Mouse (Mus musculus) limb, embryonic 11.5 days (tissue): Measurements from ENCODE around the gene Ubac2. TPM values are rescaled to one million over a fixed set of nuclear protein-coding genes. Genes with fewer than 3 reads are reported as not detected.
"Not testable (repeated sequence)": the region's sequence is repeated elsewhere in the genome, so short reads cannot be mapped to it uniquely, and the experiment has no call there.

Source experiments
- ATAC-seq: fragments of 200-750 bp; cut with Nextera tagmentation; 2 replicates; pipeline ENCODE4 v1.8.0; 2017; ENCODE audit warnings: low read depth; ENCODE audit not compliant: insufficient number of reproducible peaks, low FRiP score, low TSS enrichment
- DNase-seq: peaks from one replicate; pipeline ENCODE4 v3.0.0-alpha.2; 2015; ENCODE audit warnings: low spot score
- H3K27ac ChIP-seq: fragments of 300-500 bp; sonication (generic); replicated peaks from 2 replicates; pipeline ENCODE4 v1.5.1; 2014; ENCODE audit warnings: low read depth, mild to moderate bottlenecking, low read length
- H3K27me3 ChIP-seq: fragments of 300-500 bp; sonication (generic); 2 replicates; pipeline ENCODE4 v1.6.1; 2014; ENCODE audit warnings: mild to moderate bottlenecking, low read length, mixed read lengths; ENCODE audit not compliant: control insufficient read depth, insufficient read depth
- H3K36me3 ChIP-seq: fragments of 300-500 bp; sonication (generic); 2 replicates; pipeline ENCODE4 v1.6.1; 2014; ENCODE audit warnings: mild to moderate bottlenecking, low read length, moderate library complexity, mixed read lengths; ENCODE audit not compliant: control insufficient read depth, insufficient read depth
- H3K4me1 ChIP-seq: fragments of 300-500 bp; sonication (generic); 2 replicates; pipeline ENCODE4 v1.6.1; 2014; ENCODE audit warnings: low read length, mixed read lengths; ENCODE audit not compliant: control insufficient read depth, insufficient read depth
- H3K4me2 ChIP-seq: fragments of 300-500 bp; sonication (generic); 2 replicates; pipeline ENCODE4 v1.6.1; 2014; ENCODE audit warnings: low read depth, mild to moderate bottlenecking, moderate library complexity; ENCODE audit not compliant: severe bottlenecking
- H3K4me3 ChIP-seq: fragments of 300-500 bp; sonication (generic); 2 replicates; pipeline ENCODE4 v1.5.1; 2014; ENCODE audit warnings: low read depth, low read length
- H3K9ac ChIP-seq: fragments of 300-500 bp; sonication (generic); 2 replicates; pipeline ENCODE4 v1.6.1; 2014; ENCODE audit warnings: mild to moderate bottlenecking, low read length
- H3K9me3 ChIP-seq: fragments of 300-500 bp; sonication (generic); 2 replicates; pipeline ENCODE4 v1.6.1; 2016; ENCODE audit warnings: low read length; ENCODE audit not compliant: control insufficient read depth
- WGBS: fragments of 180-500 bp; shearing (Covaris S2); extraction: QIAGEN DNeasy Blood & Tissue Kit; methylation state at CpG from one replicate; pipeline ENCODE4 v1.1.7; 2014; 5-methylcytosine and 5-hydroxymethylcytosine counted together
- polyA plus RNA-seq: library from polyadenylated mRNA; unstranded; fragments of >200 nt; fragmentation: Nextera tagmentation; extraction: Ambion mirVana; gene quantifications from 2 replicates; pipeline ENCODE4 v1.2.1, GENCODE M21; 2014

Ubac2 gene
- polyA plus RNA-seq, 1 experiment from 2014 or later, result 75.4 TPM

DNA sequence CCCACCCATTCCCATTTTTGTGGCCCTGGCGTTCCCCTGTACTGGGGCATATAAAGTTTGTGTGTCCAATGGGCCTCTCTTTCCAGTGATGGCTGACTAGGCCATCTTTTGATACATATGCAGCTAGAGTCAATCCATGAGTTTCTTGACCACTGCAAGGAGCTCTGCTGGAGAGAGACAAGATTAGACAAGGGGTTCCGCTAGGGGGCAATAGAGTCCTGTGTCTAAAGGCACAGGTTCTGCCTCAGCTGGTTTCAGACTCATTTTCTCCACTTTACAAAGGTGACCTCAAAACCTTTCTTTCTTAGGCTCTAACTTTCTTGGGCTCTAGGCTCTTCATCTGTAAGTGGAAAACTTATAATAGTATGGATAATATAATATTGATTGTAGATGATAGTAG, 13.3 kb upstream of the Ubac2 start:
- not testable (repeated sequence) for ATAC-seq

DNA sequence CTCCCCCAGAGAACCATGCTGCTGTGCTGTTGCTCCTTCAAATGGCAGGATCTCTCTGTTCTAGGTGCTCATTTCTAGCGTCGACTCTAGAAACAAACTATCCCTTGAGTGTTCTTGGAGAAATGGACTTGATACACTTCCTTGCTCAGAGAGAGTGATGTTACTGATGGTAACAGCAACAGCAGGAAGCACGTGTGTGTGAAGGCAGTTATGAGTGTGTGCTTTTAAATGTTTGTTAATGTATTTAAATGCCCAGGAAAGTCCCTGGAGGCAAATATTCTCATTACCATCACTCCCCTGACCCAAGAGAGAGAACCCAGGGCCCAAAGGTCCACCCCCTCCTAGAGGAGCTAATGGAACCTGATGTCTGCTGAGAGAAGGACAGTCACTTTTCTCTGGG, 11.8 kb upstream of the Ubac2 start:
- Histone ChIP-seq H3K9me3 (no peaks in the 10 kb centered on the region), H3K9ac (no peak overlapping the region), H3K4me2 (no peak overlapping the region), H3K4me3 (no peak overlapping the region), H3K4me1 (no peaks in the 10 kb centered on the region), H3K36me3 (no peaks in the 10 kb centered on the region), H3K27me3 (no peaks in the 10 kb centered on the region), H3K27ac (no peak overlapping the region)
- WGBS, result 81% methylated on average over 3 of the region's 3 CpGs
- no peak for DNase-seq
- ATAC-seq, result no peak

More for the DNA sequence above, 13.3 kb upstream of the Ubac2 start:
- not testable (repeated sequence) for H3K27ac ChIP-seq, H3K4me2 ChIP-seq, H3K4me3 ChIP-seq, H3K27me3 ChIP-seq, H3K9ac ChIP-seq, H3K4me1 ChIP-seq, H3K36me3 ChIP-seq, H3K9me3 ChIP-seq
- WGBS, result 6% methylated on average over 2 of the region's 2 CpGs
- peak; percentile 77 for DNase-seq

DNA sequence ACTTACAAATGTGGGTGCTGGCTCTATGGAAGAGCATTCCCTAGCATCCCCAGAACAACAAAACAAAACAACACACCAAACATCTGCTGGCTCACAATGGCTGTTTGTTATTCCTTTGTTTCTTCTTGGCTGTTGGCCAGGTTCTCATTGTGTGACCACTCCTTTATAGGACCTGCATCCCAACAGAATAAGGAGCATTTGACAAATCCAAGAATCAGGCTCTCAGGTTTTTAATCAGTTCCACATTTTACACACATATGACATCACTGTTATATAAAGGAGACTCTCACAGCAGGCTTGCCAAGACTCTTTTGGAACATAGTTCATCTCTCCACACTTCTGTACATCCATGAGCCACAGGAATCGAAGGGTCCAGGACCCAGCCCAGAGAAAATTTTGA, 9.3 kb upstream of the Ubac2 start:
- 82% methylated on average over 1 of the region's 1 CpGs for WGBS
- H3K9me3 ChIP-seq, result no peaks in the 10 kb centered on the region
- H3K36me3 ChIP-seq, result no peaks in the 10 kb centered on the region
- H3K4me3 ChIP-seq, result no peak overlapping the region
- no peak overlapping the region for H3K4me2 ChIP-seq
- no peak overlapping the region for H3K27ac ChIP-seq
- H3K9ac ChIP-seq, result no peak overlapping the region
- H3K27me3 ChIP-seq, result no peaks in the 10 kb centered on the region
- ATAC-seq (no peak), DNase-seq (no peak)
- H3K4me1 ChIP-seq, result no peaks in the 10 kb centered on the region

DNA sequence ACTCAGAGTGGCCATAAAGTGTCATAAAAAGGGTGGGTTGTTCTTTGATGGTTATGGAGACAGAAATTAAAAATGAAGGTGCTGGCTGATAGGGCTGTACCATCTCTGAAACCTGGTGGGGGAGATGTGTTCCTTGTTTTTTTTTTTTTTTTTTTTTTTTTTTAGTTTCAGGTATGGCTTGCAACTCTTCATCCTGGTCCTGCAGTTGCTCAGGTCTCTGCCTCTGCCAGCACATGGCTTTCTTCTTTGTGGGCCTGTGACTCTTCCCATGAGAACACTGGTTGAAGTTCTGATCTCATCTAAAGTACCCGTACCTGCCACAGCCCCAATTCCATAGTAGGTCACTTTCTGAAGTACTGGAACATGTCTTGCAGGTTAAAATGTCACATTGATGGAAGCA, 5.7 kb upstream of the Ubac2 start:
- no peak overlapping the region for H3K27ac ChIP-seq
- no peaks in the 10 kb centered on the region for H3K36me3 ChIP-seq
- no peaks in the 10 kb centered on the region for H3K9me3 ChIP-seq
- no peaks in the 10 kb centered on the region for H3K4me1 ChIP-seq
- H3K9ac ChIP-seq, result no peak overlapping the region
- no peak overlapping the region for H3K4me2 ChIP-seq
- ATAC-seq (no peak), DNase-seq (no peak)
- H3K27me3 ChIP-seq, result no peaks in the 10 kb centered on the region
- WGBS, result 79% methylated on average over 1 of the region's 1 CpGs
- no peak overlapping the region for H3K4me3 ChIP-seq

DNA sequence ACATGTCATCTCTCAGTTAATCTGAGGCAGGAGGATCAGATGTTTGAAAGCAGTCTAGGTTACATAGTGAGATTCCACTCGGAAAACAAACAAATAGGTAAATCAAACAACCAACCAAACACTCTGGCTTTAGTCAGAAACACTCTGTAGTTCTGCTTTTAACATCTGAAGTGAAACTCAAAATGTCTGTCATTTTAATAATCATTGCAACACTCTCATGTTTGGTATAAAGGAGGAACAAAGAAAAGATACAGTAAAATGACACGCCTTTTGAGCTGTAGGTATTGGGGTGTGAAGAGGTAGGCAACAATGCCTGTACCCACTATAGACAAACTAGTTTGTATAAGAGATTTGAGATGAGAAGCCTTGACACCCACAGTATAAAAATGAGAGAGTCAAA, 5.2 kb upstream of the Ubac2 start:
- 78% methylated on average over 2 of the region's 2 CpGs for WGBS
- DNase-seq (no peak), ATAC-seq (no peak)
- H3K27me3 ChIP-seq, result no peaks in the 10 kb centered on the region
- H3K9me3 ChIP-seq, result no peaks in the 10 kb centered on the region
- H3K4me2 ChIP-seq, result no peak overlapping the region
- no peak overlapping the region for H3K4me3 ChIP-seq
- H3K9ac ChIP-seq, result no peak overlapping the region
- H3K4me1 ChIP-seq, result no peaks in the 10 kb centered on the region
- H3K36me3 ChIP-seq, result no peaks in the 10 kb centered on the region
- no peak overlapping the region for H3K27ac ChIP-seq

DNA sequence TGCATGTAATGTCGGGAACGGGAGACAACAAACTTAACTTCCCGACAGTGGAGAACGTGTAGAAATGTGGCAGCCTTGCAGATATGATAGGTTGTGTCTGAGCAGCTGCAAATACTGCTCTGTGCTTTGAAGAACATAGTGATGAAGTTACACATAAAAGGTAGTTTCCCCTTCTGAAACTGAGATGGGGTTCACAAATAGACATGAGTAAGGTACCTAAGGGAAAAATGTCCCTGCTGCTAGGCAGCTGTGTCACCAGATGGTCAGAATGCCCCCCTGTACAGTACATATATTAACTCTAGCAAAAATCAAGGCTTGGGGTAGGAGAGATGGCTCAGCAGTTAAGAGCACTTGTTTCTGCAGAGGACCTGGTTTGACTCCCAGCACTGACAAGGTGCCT, 4.8 kb upstream of the Ubac2 start:
- Histone ChIP-seq H3K9ac (no peak overlapping the region), H3K36me3 (no peaks in the 10 kb centered on the region), H3K27ac (no peak overlapping the region), H3K4me2 (no peak overlapping the region), H3K9me3 (no peaks in the 10 kb centered on the region), H3K27me3 (no peaks in the 10 kb centered on the region), H3K4me1 (no peaks in the 10 kb centered on the region), H3K4me3 (no peak overlapping the region)
- DNase-seq (no peak), ATAC-seq (no peak)
- 84% methylated on average over 4 of the region's 4 CpGs for WGBS

DNA sequence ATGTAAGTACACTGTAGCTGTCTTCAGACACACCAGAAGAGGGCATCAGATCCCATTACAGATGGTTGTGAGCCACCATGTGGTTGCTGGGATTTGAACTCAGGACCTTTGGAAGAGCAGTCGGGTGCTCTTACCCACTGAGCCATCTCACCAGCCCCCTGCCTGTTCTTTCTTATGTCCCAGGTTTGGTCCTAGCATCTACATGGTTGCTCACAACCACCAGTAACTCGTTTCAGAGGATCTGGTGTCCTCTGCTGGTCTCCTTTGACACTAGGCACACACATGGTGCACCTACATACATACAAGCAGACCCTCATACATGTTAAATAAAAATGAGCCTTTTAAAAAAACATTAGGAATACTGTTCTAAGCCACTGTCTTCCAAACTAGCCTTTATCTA, 2.2 kb upstream of the Ubac2 start:
- not testable (repeated sequence) for H3K4me3 ChIP-seq, H3K4me2 ChIP-seq, H3K9ac ChIP-seq, H3K27me3 ChIP-seq, H3K36me3 ChIP-seq, H3K9me3 ChIP-seq, ATAC-seq, H3K27ac ChIP-seq, DNase-seq, H3K4me1 ChIP-seq
- WGBS, result 64% methylated on average over 2 of the region's 2 CpGs

DNA sequence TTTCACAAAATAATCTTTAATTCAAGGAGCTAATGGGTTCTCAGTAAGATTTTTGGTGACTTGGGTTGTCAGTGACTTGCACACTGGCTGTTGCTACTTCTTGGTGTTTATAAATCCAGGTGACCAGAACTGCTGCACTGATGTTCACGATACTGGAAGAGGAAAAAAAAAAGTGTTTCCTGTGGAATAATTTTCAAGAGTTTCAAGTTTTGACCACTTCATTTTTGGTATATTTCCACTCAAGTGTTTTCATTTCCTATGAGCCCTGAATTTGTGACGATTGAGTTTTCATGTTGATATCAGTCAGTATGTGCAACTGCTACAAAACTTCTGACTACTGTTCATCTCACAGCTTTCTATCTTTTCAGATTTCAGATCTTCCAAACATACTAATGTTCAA, 1.6 kb upstream of the Ubac2 start:
- H3K36me3 ChIP-seq, result no peaks in the 10 kb centered on the region
- peaks cover 6% of the 10 kb centered on the region for H3K4me1 ChIP-seq
- no peak overlapping the region for H3K4me2 ChIP-seq
- ATAC-seq (no peak), DNase-seq (no peak)
- 90% methylated on average over 2 of the region's 2 CpGs for WGBS
- no peaks in the 10 kb centered on the region for H3K27me3 ChIP-seq
- H3K9me3 ChIP-seq, result no peaks in the 10 kb centered on the region
- H3K27ac ChIP-seq, result no peak overlapping the region
- H3K4me3 ChIP-seq, result no peak overlapping the region
- H3K9ac ChIP-seq, result no peak overlapping the region

DNA sequence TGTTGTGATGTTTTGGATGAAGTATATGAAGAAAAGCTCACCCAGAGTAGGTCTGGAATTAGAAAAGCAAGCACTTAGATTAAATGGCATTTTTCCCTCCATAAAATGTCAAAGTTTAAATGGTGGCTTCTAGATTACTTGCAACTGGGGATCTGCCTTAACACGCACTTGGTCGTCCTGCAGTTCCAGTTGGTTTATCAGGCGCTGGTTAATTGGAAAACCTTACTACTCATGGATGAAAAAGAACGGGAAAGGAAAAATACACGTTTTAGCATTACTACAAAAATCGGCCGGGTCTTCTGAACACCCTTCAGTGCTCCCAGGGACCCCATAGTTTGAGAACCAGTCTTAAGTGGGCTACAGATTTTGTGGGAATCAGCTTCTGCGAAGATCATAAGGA, 780 bp upstream of the Ubac2 start:
- peak overlapping the region; percentile 98 for H3K4me3 ChIP-seq
- H3K9ac ChIP-seq, result peak overlapping the region; percentile 87
- DNase-seq (no peak), ATAC-seq (no peak)
- H3K4me1 ChIP-seq, result peaks cover 6% of the 10 kb centered on the region
- no peaks in the 10 kb centered on the region for H3K9me3 ChIP-seq
- no peaks in the 10 kb centered on the region for H3K36me3 ChIP-seq
- peak overlapping the region; percentile 54 for H3K4me2 ChIP-seq
- H3K27me3 ChIP-seq, result no peaks in the 10 kb centered on the region
- WGBS, result 27% methylated on average over 8 of the region's 8 CpGs
- peak overlapping the region; percentile 89 for H3K27ac ChIP-seq
